Mouse (Mus musculus): Measurements from ENCODE around the gene Xpnpep3.
"Not testable (repeated sequence)": the region's sequence is repeated elsewhere in the genome, so short reads cannot be mapped to it uniquely, and the experiment has no call there.

Gene Xpnpep3

GRCm38 (mm10) chr15:81405008-81405407, 5.1 kb downstream of the Xpnpep3 start:
- DNase-seq = no peak

GRCm38 (mm10) chr15:81408199-81408598, 8.3 kb downstream of the Xpnpep3 start, which contains the start of gene Dnajb7:
Dnajb7 (minus strand) TSS chr15:81408299.
- no peak for DNase-seq

- peak; percentile 95 for DNase-seq
Observed at GRCm38 (mm10) chr15:81416763-81417310, 16.9 kb downstream of the Xpnpep3 start.

- DNase-seq = no peak
Observed at GRCm38 (mm10) chr15:81418065-81418464, 18.1 kb downstream of the Xpnpep3 start.

GRCm38 (mm10) chr15:81421454-81421853, 21.5 kb downstream of the Xpnpep3 start:
- peak; percentile 21 for DNase-seq

GRCm38 (mm10) chr15:81422156-81422681, 22.3 kb downstream of the Xpnpep3 start:
- DNase-seq = no peak

- DNase-seq = peak; percentile 50
Observed at GRCm38 (mm10) chr15:81425311-81425710, 25.4 kb downstream of the Xpnpep3 start.

GRCm38 (mm10) chr15:81427947-81428346, 28.0 kb downstream of the Xpnpep3 start:
- DNase-seq = peak; percentile 53

- no peak for DNase-seq
Observed at GRCm38 (mm10) chr15:81431195-81431594, 31.3 kb downstream of the Xpnpep3 start.

GRCm38 (mm10) chr15:81438345-81438744, 38.4 kb downstream of the Xpnpep3 start:
- DNase-seq = peak; percentile 72

GRCm38 (mm10) chr15:81439236-81439635, 39.3 kb downstream of the Xpnpep3 start:
- peak; percentile 4 for DNase-seq

- DNase-seq = no peak
Observed at GRCm38 (mm10) chr15:81448463-81448862, 48.5 kb downstream of the Xpnpep3 start.

GRCm38 (mm10) chr15:81461523-81461922, 61.6 kb downstream of the Xpnpep3 start:
- no peak for DNase-seq

GRCm38 (mm10) chr15:81465016-81465660, 65.2 kb downstream of the Xpnpep3 start:
- DNase-seq = peak; percentile 73

GRCm38 (mm10) chr15:81465901-81466737, 66.2 kb downstream of the Xpnpep3 start, which contains the start of gene Rbx1:
Rbx1 (plus strand) TSS chr15:81466296.
- DNase-seq = peak; percentile 100

- DNase-seq = no peak
Observed at GRCm38 (mm10) chr15:81466738-81467113, 66.8 kb downstream of the Xpnpep3 start.

- peak; percentile 56 for DNase-seq
Observed at GRCm38 (mm10) chr15:81470735-81471134, 70.8 kb downstream of the Xpnpep3 start.

- DNase-seq = peak; percentile 79
Observed at GRCm38 (mm10) chr15:81472256-81472655, 72.3 kb downstream of the Xpnpep3 start.

GRCm38 (mm10) chr15:81475654-81476053, 75.7 kb downstream of the Xpnpep3 start:
- peak; percentile 79 for DNase-seq

- DNase-seq = peak; percentile 82
Observed at GRCm38 (mm10) chr15:81476597-81476996, 76.7 kb downstream of the Xpnpep3 start.

GRCm38 (mm10) chr15:81479446-81480213, 79.7 kb downstream of the Xpnpep3 start:
- peak; percentile 85 for DNase-seq

GRCm38 (mm10) chr15:81480284-81480683, 80.3 kb downstream of the Xpnpep3 start:
- not testable (repeated sequence) for DNase-seq

GRCm38 (mm10) chr15:81480977-81481379, 81.0 kb downstream of the Xpnpep3 start:
- peak; percentile 97 for DNase-seq
